Mouse (Mus musculus) MEL (cell line): ENCODE measurements around the gene Shisa9. TPM values are rescaled to one million over a fixed set of nuclear protein-coding genes. Genes with fewer than 3 reads are reported as not detected.

Source experiments
- DNase-seq: peaks from one replicate; pipeline ENCODE4 v3.0.0; 2011; ENCODE audit warnings: low read depth, low spot score
- H3K27ac ChIP-seq: 2 replicates; pipeline ENCODE4 v1.5.1; 2012; ENCODE audit warnings: low read depth, mild to moderate bottlenecking, control low read depth, low read length, moderate library complexity; ENCODE audit not compliant: control insufficient read depth
- H3K27me3 ChIP-seq, 2 experiments: fragments of 150-350 bp in 1 of 2; sonication (generic) in 1 of 2; 2 replicates each; pipeline ENCODE4 v1.6.1; 2012; ENCODE audit warnings: low read length in 2 of 2, mild to moderate bottlenecking in 2 of 2, improper control_type of control experiment in 1 of 2, moderate library complexity in 1 of 2; ENCODE audit not compliant: insufficient read depth in 2 of 2, control insufficient read depth in 1 of 2
- H3K36me3 ChIP-seq, 2 experiments: 2 replicates each; pipeline ENCODE4 v1.6.1; 2012 to 2014; ENCODE audit warnings: low read length in 2 of 2, improper control_type of control experiment in 1 of 2, inconsistent platforms in 1 of 2, mild to moderate bottlenecking in 1 of 2; ENCODE audit not compliant: insufficient read depth in 2 of 2, control insufficient read depth in 1 of 2
- H3K4me1 ChIP-seq, 2 experiments: fragments of 150-350 bp in 1 of 2; sonication (generic) in 1 of 2; 2 replicates each; pipeline ENCODE4 v1.6.1; 2012; ENCODE audit warnings: low read length in 2 of 2, improper control_type of control experiment in 1 of 2, mild to moderate bottlenecking in 1 of 2; ENCODE audit not compliant: insufficient read depth in 2 of 2, control insufficient read depth in 1 of 2
- H3K4me3 ChIP-seq, 2 experiments: fragments of 150-350 bp in 1 of 2; sonication (generic) in 1 of 2; 2 replicates each; pipeline ENCODE4 v1.5.1; 2012; ENCODE audit warnings: low read depth in 2 of 2, low read length in 2 of 2, mild to moderate bottlenecking in 2 of 2, moderate library complexity in 2 of 2, control low read depth in 1 of 2, improper control_type of control experiment in 1 of 2; ENCODE audit not compliant: control insufficient read depth in 1 of 2, insufficient read depth in 1 of 2
- H3K79me2 ChIP-seq: 2 replicates; pipeline ENCODE4 v1.6.1; 2012; ENCODE audit warnings: mild to moderate bottlenecking, low read length, moderate library complexity; ENCODE audit not compliant: control insufficient read depth, poor library complexity, insufficient read depth
- H3K9ac ChIP-seq: 2 replicates; pipeline ENCODE4 v1.6.1; 2012; ENCODE audit warnings: low read depth, mild to moderate bottlenecking, control low read depth, low read length, moderate library complexity; ENCODE audit not compliant: control insufficient read depth, poor library complexity, severe bottlenecking
- H3K9me3 ChIP-seq: fragments of 150-350 bp; sonication (generic); replicated peaks from 2 replicates; pipeline ENCODE4 v1.6.1; 2012; ENCODE audit warnings: mild to moderate bottlenecking, low read length, improper control_type of control experiment, moderate library complexity; ENCODE audit not compliant: insufficient read depth
- CHD1 ChIP-seq: IDR thresholded peaks from 2 replicates; pipeline ENCODE4 v1.6.1; 2012; ENCODE audit warnings: low read depth, mild to moderate bottlenecking, inconsistent platforms, low read length, improper control_type of control experiment
- CHD2 ChIP-seq: IDR thresholded peaks from 2 replicates; pipeline ENCODE4 v1.6.1; 2011; ENCODE audit warnings: low read length, improper control_type of control experiment
- CTCF ChIP-seq, 3 experiments: IDR thresholded peaks in 2 of 3; conservative IDR thresholded peaks in 1 of 3; 2 replicates each; pipeline ENCODE4 v1.5.1; 2011 to 2012; ENCODE audit warnings: low read length in 3 of 3, low read depth in 2 of 3, mild to moderate bottlenecking in 2 of 3, improper control_type of control experiment in 1 of 3, inconsistent platforms in 1 of 3, mixed read lengths in 1 of 3, moderate library complexity in 1 of 3; ENCODE audit not compliant: control insufficient read depth in 1 of 3, insufficient read depth in 1 of 3, poor library complexity in 1 of 3, severe bottlenecking in 1 of 3
- E2F4 ChIP-seq: IDR thresholded peaks from 2 replicates; pipeline ENCODE4 v1.6.1; 2011; ENCODE audit warnings: low read depth, low read length, improper control_type of control experiment, borderline replicate concordance
- ETS1 ChIP-seq: IDR thresholded peaks from 2 replicates; pipeline ENCODE4 v1.6.1; 2012; ENCODE audit warnings: low read depth, mild to moderate bottlenecking, inconsistent platforms, low read length, improper control_type of control experiment, moderate library complexity
- HCFC1 ChIP-seq: IDR thresholded peaks from 2 replicates; pipeline ENCODE4 v1.6.1; 2012; ENCODE audit warnings: low read depth, mild to moderate bottlenecking, inconsistent platforms, low read length, improper control_type of control experiment, moderate library complexity
- MYB ChIP-seq: IDR thresholded peaks from 2 replicates; pipeline ENCODE4 v1.6.1; 2011; ENCODE audit warnings: mild to moderate bottlenecking, low read depth, low read length, improper control_type of control experiment
- MYC ChIP-seq: IDR thresholded peaks from 2 replicates; pipeline ENCODE4 v1.6.1; 2011; ENCODE audit warnings: low read depth, mild to moderate bottlenecking, low read length, improper control_type of control experiment, moderate library complexity
- NELFE ChIP-seq: IDR thresholded peaks from 2 replicates; pipeline ENCODE4 v1.6.1; 2011; ENCODE audit warnings: low read depth, low read length, improper control_type of control experiment
- POLR2A ChIP-seq, 2 experiments: IDR thresholded peaks; 2 replicates each; pipeline ENCODE4 v1.6.1; 2011 to 2012; ENCODE audit warnings: low read length in 2 of 2, mild to moderate bottlenecking in 2 of 2, control low read depth in 1 of 2, improper control_type of control experiment in 1 of 2, low read depth in 1 of 2, moderate library complexity in 1 of 2; ENCODE audit not compliant: control insufficient read depth in 1 of 2, insufficient read depth in 1 of 2, poor library complexity in 1 of 2
- POLR2AphosphoS2 ChIP-seq: IDR thresholded peaks from 2 replicates; pipeline ENCODE4 v1.6.1; 2011; ENCODE audit warnings: low read length, improper control_type of control experiment
- RAD21 ChIP-seq: IDR thresholded peaks from 2 replicates; pipeline ENCODE4 v1.6.1; 2011; ENCODE audit warnings: mild to moderate bottlenecking, low read depth, low read length, improper control_type of control experiment
- SIN3A ChIP-seq: IDR thresholded peaks from 2 replicates; pipeline ENCODE4 v1.6.1; 2012; ENCODE audit warnings: low read length, improper control_type of control experiment, inconsistent platforms
- SMC3 ChIP-seq: IDR thresholded peaks from 2 replicates; pipeline ENCODE4 v1.6.1; 2011; ENCODE audit warnings: low read depth, low read length, improper control_type of control experiment
- TAL1 ChIP-seq: IDR thresholded peaks from 2 replicates; pipeline ENCODE4 v1.6.1; 2012; ENCODE audit warnings: mild to moderate bottlenecking, inconsistent platforms, low read length, moderate library complexity, mixed read lengths
- TBP ChIP-seq: IDR thresholded peaks from 2 replicates; pipeline ENCODE4 v1.8.0; 2011; ENCODE audit warnings: low read depth, low read length, improper control_type of control experiment
- TCF12 ChIP-seq: IDR thresholded peaks from 2 replicates; pipeline ENCODE4 v1.6.1; 2014; ENCODE audit warnings: low read depth, mild to moderate bottlenecking, inconsistent platforms, low read length, improper control_type of control experiment, moderate library complexity
- UBTF ChIP-seq: IDR thresholded peaks from 2 replicates; pipeline ENCODE4 v1.6.1; 2012; ENCODE audit warnings: low read depth, mild to moderate bottlenecking, inconsistent platforms, low read length, improper control_type of control experiment, moderate library complexity, borderline replicate concordance; ENCODE audit not compliant: insufficient read depth
- ZMIZ1 ChIP-seq: IDR thresholded peaks from 2 replicates; pipeline ENCODE4 v1.6.1; 2012; ENCODE audit warnings: low read depth, mild to moderate bottlenecking, inconsistent platforms, low read length, improper control_type of control experiment, moderate library complexity
- polyA plus RNA-seq, 2 experiments: library from polyadenylated mRNA; stranded (reverse) in 1 of 2; unstranded in 1 of 2; fragments of >175 nt in 1 of 2; fragments of >200 nt in 1 of 2; gene quantifications; 2 replicates each; pipeline versions ENCODE4 v1.2.1 to v1.2.4; 2012; ENCODE audit warnings: low replicate concordance in 2 of 2, low read depth in 1 of 2; ENCODE audit not compliant: insufficient read length in 2 of 2, insufficient read depth in 1 of 2, missing spikeins in 1 of 2
- total RNA-seq: library from RNA; depleted of rRNA; stranded (reverse); fragments of 300-350 nt; gene quantifications from 2 replicates; pipeline ENCODE4 v1.2.3, GENCODE M21; 2012

Shisa9 gene
- total and polyA plus RNA-seq, 3 experiments, result not detected

DNA sequence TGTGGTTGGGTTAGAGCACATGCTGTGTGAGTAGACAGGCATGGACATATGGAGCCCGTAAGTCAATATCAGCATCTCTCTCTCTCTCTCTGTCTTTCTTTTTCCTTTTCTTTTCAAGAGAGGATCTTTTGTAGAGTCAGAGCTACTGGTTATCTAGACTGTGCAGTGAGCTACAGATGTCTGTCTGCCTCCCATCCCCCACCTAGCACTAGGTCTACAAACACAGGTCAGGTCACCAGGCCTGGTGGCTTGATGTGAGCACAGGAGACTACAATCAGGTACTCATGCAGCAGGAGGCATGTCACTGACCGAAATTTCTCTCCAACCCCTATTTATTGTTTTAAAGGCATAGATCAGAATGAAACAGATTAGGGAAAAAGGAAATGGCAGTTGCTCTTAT, 219.1 kb downstream of the Shisa9 start:
- no peak for DNase-seq
- Histone ChIP-seq H3K4me1 (no peaks in the 10 kb centered on the region), H3K27me3 (no peaks in the 10 kb centered on the region), H3K27ac (no peak overlapping the region), H3K79me2 (no peaks in the 10 kb centered on the region), H3K4me3 (no peak overlapping the region), H3K9me3 (no peaks in the 10 kb centered on the region), H3K36me3 (no peaks in the 10 kb centered on the region), H3K9ac (no peak overlapping the region)
- no peak for TF ChIP-seq E2F4
- no peak for TF ChIP-seq SMC3
- TF ChIP-seq CHD2, result no peak
- TF ChIP-seq CHD1, result no peak
- TF ChIP-seq TBP, result no peak
- no peak for TF ChIP-seq UBTF
- no peak for TF ChIP-seq POLR2A (IDR thresholded peaks at IDR 0.05; ENCODE audit: control insufficient read depth in 1 of 2, insufficient read depth in 1 of 2, low read depth in 1 of 2, low read length in 2 of 2, poor library complexity in 1 of 2)
- no peak for TF ChIP-seq CTCF (IDR thresholded peaks at IDR 0.05 in 2 of 3, conservative IDR thresholded peaks at IDR 0.05 in 1 of 3; ENCODE audit: control insufficient read depth in 1 of 3, insufficient read depth in 1 of 3, low read depth in 2 of 3, low read length in 3 of 3, poor library complexity in 1 of 3, severe bottlenecking in 1 of 3)
- no peak for TF ChIP-seq MYB
- no peak for TF ChIP-seq POLR2AphosphoS2
- no peak for TF ChIP-seq RAD21
- no peak for TF ChIP-seq TCF12
- TF ChIP-seq SIN3A, result no peak
- no peak for TF ChIP-seq ZMIZ1
- TF ChIP-seq TAL1, result no peak
- TF ChIP-seq ETS1, result no peak

DNA sequence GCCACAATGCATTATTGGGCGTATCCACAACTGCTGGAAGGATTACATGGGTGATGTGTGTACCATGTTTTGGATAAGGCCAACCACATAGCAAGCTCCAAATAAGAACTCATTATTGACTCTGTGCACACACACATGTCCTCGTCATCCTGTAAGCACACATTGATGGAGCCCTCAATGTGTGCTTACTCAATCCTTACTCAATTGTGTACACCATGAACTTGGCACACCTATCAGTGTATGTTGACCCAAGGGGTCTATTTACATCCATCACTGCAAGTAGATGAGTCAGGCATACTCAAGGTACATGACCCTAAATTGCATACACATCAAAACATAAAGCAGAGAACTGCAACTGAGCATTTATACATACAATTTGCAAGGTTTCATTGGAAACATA, 220.5 kb downstream of the Shisa9 start:
- no peaks in the 10 kb centered on the region for H3K4me1 ChIP-seq
- H3K4me3 ChIP-seq, result no peak overlapping the region
- no peak for DNase-seq
- no peaks in the 10 kb centered on the region for H3K36me3 ChIP-seq
- H3K79me2 ChIP-seq, result no peaks in the 10 kb centered on the region
- no peak for TF ChIP-seq E2F4
- no peak for TF ChIP-seq RAD21
- TF ChIP-seq HCFC1, result no peak
- no peak for TF ChIP-seq ZMIZ1
- TF ChIP-seq MYC, result no peak
- no peak for TF ChIP-seq NELFE
- TF ChIP-seq CTCF (IDR thresholded peaks at IDR 0.05 in 2 of 3, conservative IDR thresholded peaks at IDR 0.05 in 1 of 3; ENCODE audit: control insufficient read depth in 1 of 3, insufficient read depth in 1 of 3, low read depth in 2 of 3, low read length in 3 of 3, poor library complexity in 1 of 3, severe bottlenecking in 1 of 3), result no peak
- TF ChIP-seq, all 39 proteins: peak for 0
- Histone ChIP-seq H3K9me3 (no peaks in the 10 kb centered on the region), H3K27me3 (no peaks in the 10 kb centered on the region), H3K9ac (no peak overlapping the region), H3K27ac (no peak overlapping the region)
